ENCODE assay signal across 22 mouse cellular contexts in the genomic region with DNA sequence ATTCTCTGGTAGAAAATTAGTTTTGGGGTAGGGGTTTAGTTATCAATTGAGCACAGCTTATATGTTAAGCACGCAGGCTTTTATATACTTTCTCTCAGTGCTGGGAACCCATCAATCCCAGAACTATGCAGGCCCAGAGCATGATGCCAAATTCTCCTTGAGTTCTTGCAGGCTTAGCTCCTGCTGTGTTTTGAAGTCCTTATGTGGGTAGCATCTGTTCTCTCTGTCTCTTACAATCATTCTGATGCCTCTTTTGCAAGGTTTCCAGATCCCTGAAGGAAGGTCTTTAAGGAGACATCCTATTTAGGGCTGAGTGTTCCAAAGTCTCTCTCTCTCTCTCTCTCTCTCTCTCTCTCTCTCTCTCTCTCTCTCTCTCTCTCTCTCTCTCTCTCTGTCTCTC.
A peak's percentile ranks its signal among the peaks of the same experiment; 100 is the strongest.
DNase-seq lines count a peak whose midpoint lies in the region; ATAC-seq and TF ChIP-seq lines count a peak whose summit lies in the region.
"Had no signal": no experiment of that assay in that cellular context is flagged by ENCODE, and none has a peak within 500 bp of the region (broad histone marks: within the 10 kb centered on the region; RNA-seq: fewer than 3 reads in every experiment).

No protein-coding gene starts in this region.

- H3K27me3 ChIP-seq in forebrain, postnatal 0 days (ENCODE audit: insufficient read depth, low read length) = no peaks in the 10 kb centered on the region
- H3K27me3 ChIP-seq in forebrain, embryonic 13.5 days = no peaks in the 10 kb centered on the region
- no peaks in the 10 kb centered on the region for H3K27me3 ChIP-seq in heart, embryonic 11.5 days (ENCODE audit: control insufficient read depth, insufficient read depth, low read length)
- H3K27me3 ChIP-seq: forebrain, embryonic 12.5 days; heart, embryonic 12.5 days; hindbrain, embryonic 12.5 days; midbrain, embryonic 13.5 days; neural tube, embryonic 12.5 days had no signal

- peak; percentile 42; the same call in 1 of the 2 replicates for ATAC-seq in forebrain, postnatal 0 days
- ATAC-seq in forebrain, embryonic 13.5 days = no peak
- ATAC-seq in heart, embryonic 11.5 days (replicated peaks; ENCODE audit: insufficient number of reproducible peaks, low FRiP score, low TSS enrichment) = no peak
- ATAC-seq: midbrain, embryonic 13.5 days had no signal

- H3K4me3 ChIP-seq in forebrain, postnatal 0 days (ENCODE audit: low read depth, low read length) = no peak overlapping the region
- no peak overlapping the region for H3K4me3 ChIP-seq in forebrain, embryonic 13.5 days
- no peak overlapping the region for H3K4me3 ChIP-seq in heart, embryonic 11.5 days (ENCODE audit: low read depth, low read length)
- H3K4me3 ChIP-seq: forebrain, embryonic 12.5 days; gastrocnemius, adult 2 months; heart, embryonic 12.5 days; hindbrain, embryonic 12.5 days; midbrain, embryonic 13.5 days; neural tube, embryonic 12.5 days had no signal

- H3K9me3 ChIP-seq in forebrain, postnatal 0 days (ENCODE audit: low read length) = no peaks in the 10 kb centered on the region
- no peaks in the 10 kb centered on the region for H3K9me3 ChIP-seq in forebrain, embryonic 13.5 days (replicated peaks)
- no peaks in the 10 kb centered on the region for H3K9me3 ChIP-seq in heart, embryonic 11.5 days (replicated peaks; ENCODE audit: control insufficient read depth, low read length)
- H3K9me3 ChIP-seq: forebrain, embryonic 12.5 days; heart, embryonic 12.5 days; hindbrain, embryonic 12.5 days; midbrain, embryonic 13.5 days; neural tube, embryonic 12.5 days had no signal

- 77% methylated on average over 1 of the region's 1 CpGs for WGBS in forebrain, postnatal 0 days
- WGBS in forebrain, embryonic 13.5 days = 96% methylated on average over 1 of the region's 1 CpGs
- WGBS in heart, embryonic 11.5 days (ENCODE audit: insufficient replicate concordance) = 76% methylated on average over 1 of the region's 1 CpGs

- no peaks in the 10 kb centered on the region for H3K4me1 ChIP-seq in forebrain, postnatal 0 days (ENCODE audit: insufficient read depth)
- H3K4me1 ChIP-seq in forebrain, embryonic 13.5 days = no peaks in the 10 kb centered on the region
- H3K4me1 ChIP-seq in heart, embryonic 11.5 days (ENCODE audit: control insufficient read depth, insufficient read depth, low read length) = no peaks in the 10 kb centered on the region
- H3K4me1 ChIP-seq: forebrain, embryonic 12.5 days; heart, embryonic 12.5 days; hindbrain, embryonic 12.5 days; midbrain, embryonic 13.5 days; neural tube, embryonic 12.5 days had no signal

- no peak for TF ChIP-seq CTCF in forebrain, postnatal 0 days (IDR thresholded peaks at IDR 0.05; ENCODE audit: low read depth)

- H3K9ac ChIP-seq in forebrain, postnatal 0 days = no peak overlapping the region
- H3K9ac ChIP-seq in forebrain, embryonic 13.5 days = no peak overlapping the region
- H3K9ac ChIP-seq in heart, embryonic 11.5 days (ENCODE audit: low read depth, low read length) = no peak overlapping the region
- H3K9ac ChIP-seq: forebrain, embryonic 12.5 days; heart, embryonic 12.5 days; hindbrain, embryonic 12.5 days; midbrain, embryonic 13.5 days; neural tube, embryonic 12.5 days had no signal

- H3K27ac ChIP-seq in forebrain, postnatal 0 days (ENCODE audit: low read depth, low read length) = no peak overlapping the region
- no peak overlapping the region for H3K27ac ChIP-seq in forebrain, embryonic 13.5 days
- H3K27ac ChIP-seq in heart, embryonic 11.5 days (ENCODE audit: low read depth, low read length) = no peak overlapping the region
- H3K27ac ChIP-seq: forebrain, embryonic 12.5 days; gastrocnemius, adult 2 months; hindbrain, embryonic 12.5 days; midbrain, embryonic 13.5 days; neural tube, embryonic 12.5 days had no signal

- no peak overlapping the region for H3K4me2 ChIP-seq in forebrain, postnatal 0 days (ENCODE audit: low read depth)
- H3K4me2 ChIP-seq in forebrain, embryonic 13.5 days = no peak overlapping the region
- no peak overlapping the region for H3K4me2 ChIP-seq in heart, embryonic 11.5 days
- H3K4me2 ChIP-seq: forebrain, embryonic 12.5 days; heart, embryonic 12.5 days; hindbrain, embryonic 12.5 days; midbrain, embryonic 13.5 days; neural tube, embryonic 12.5 days had no signal

- peak; percentile 17 for DNase-seq in forebrain, postnatal 0 days
- peak; percentile 22 to 43 for DNase-seq in right cerebral cortex, postnatal 10 days (ENCODE audit: low spot score in 2 of 2)
- DNase-seq in right cerebral cortex, postnatal 25 days = no peak
- DNase-seq in layer of hippocampus, postnatal 14 days (ENCODE audit: low spot score in 2 of 2) = peak; percentile 4 to 55
- DNase-seq in adrenal gland, adult 2 months = no peak
- DNase-seq: B cell, adult 2 months; cerebellum, adult 11 months; cerebellum, postnatal 36 days; gastrocnemius, adult 2 months; heart, postnatal 14 days; kidney, adult 8-10 months; kidney, postnatal 14 days; lung, postnatal 14 days; spleen, adult 18-20 months; thymus, adult 18-20 months had no signal

- H3K36me3 ChIP-seq in forebrain, postnatal 0 days (ENCODE audit: insufficient read depth) = no peaks in the 10 kb centered on the region
- no peaks in the 10 kb centered on the region for H3K36me3 ChIP-seq in forebrain, embryonic 13.5 days (ENCODE audit: poor library complexity, severe bottlenecking)
- H3K36me3 ChIP-seq in heart, embryonic 11.5 days (ENCODE audit: control insufficient read depth, insufficient read depth, low read length) = no peaks in the 10 kb centered on the region
- H3K36me3 ChIP-seq: forebrain, embryonic 12.5 days; heart, embryonic 12.5 days; hindbrain, embryonic 12.5 days; midbrain, embryonic 13.5 days; neural tube, embryonic 12.5 days had no signal

Comparison
In these comparisons a context has a peak if more than half of its experiments do, and no peak if none do; other contexts are left out.
1. DNase-seq: peak in forebrain, postnatal 0 days (single experiment), right cerebral cortex, postnatal 10 days (2 of 2) and layer of hippocampus, postnatal 14 days (2 of 2); none in right cerebral cortex, postnatal 25 days (single experiment) and adrenal gland, adult 2 months (single experiment).